Mouse (Mus musculus) embryonic facial prominence, embryonic 10.5 days (tissue): ENCODE measurements around the gene Fbn1. TPM values are rescaled to one million over a fixed set of nuclear protein-coding genes. Genes with fewer than 3 reads are reported as not detected.

Experiments used
- DNase-seq: peaks from one replicate; pipeline ENCODE4 v3.0.0-alpha.2; 2017; ENCODE audit warnings: low spot score
- H3K27ac ChIP-seq: fragments of 300-500 bp; sonication (generic); replicated peaks from 2 replicates; pipeline ENCODE4 v1.5.1; 2016; ENCODE audit warnings: mild to moderate bottlenecking
- H3K27me3 ChIP-seq: fragments of 300-500 bp; sonication (generic); replicated peaks from 2 replicates; pipeline ENCODE4 v1.6.1; 2016; ENCODE audit warnings: low read depth, mild to moderate bottlenecking; ENCODE audit not compliant: poor library complexity, severe bottlenecking
- H3K36me3 ChIP-seq: fragments of 300-500 bp; sonication (generic); replicated peaks from 2 replicates; pipeline ENCODE4 v1.6.1; 2016; ENCODE audit warnings: mild to moderate bottlenecking, moderate library complexity
- H3K4me1 ChIP-seq: fragments of 300-500 bp; sonication (generic); 2 replicates; pipeline ENCODE4 v1.6.1; 2016
- H3K4me3 ChIP-seq: fragments of 300-500 bp; sonication (generic); 2 replicates; pipeline ENCODE4 v1.5.1; 2016; ENCODE audit warnings: mild to moderate bottlenecking, moderate library complexity
- H3K9me3 ChIP-seq: fragments of 300-500 bp; sonication (generic); 2 replicates; pipeline ENCODE4 v1.6.1; 2016; ENCODE audit warnings: mild to moderate bottlenecking
- WGBS: fragments of 180-500 bp; shearing (Covaris S2); methylation state at CpG from one replicate; pipeline ENCODE4 v1.1.7; 2016; 5-methylcytosine and 5-hydroxymethylcytosine counted together
- polyA plus RNA-seq: library from polyadenylated mRNA; unstranded; fragments of >200 nt; fragmentation: Nextera tagmentation; extraction: Ambion mirVana; gene quantifications from 2 replicates; pipeline ENCODE4 v1.2.1, GENCODE M21; 2016

The Fbn1 gene
- polyA plus RNA-seq, 1 experiment from 2014 or later = 8.1 TPM

DNA sequence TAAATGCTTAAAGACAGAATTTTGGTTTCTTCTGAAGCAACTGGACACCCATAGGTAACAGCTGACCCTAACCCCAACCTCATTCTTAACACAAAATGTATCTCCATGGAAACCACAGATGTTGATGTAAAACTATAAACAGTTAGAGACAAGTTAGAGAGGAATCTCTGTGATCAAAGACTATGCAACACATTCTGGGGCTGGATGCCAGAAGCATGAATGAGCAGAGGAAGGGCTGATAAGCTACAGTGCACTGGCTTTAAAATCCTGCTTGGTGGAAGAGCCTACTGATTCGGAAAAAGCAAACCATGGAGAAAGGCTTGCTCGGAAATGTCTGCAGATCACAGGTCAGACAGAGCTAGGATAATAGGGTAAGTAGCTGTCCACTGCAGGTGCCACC, 34.6 kb downstream of the Fbn1 start:
- no peak for DNase-seq
- Histone ChIP-seq H3K27me3 (no peaks in the 10 kb centered on the region), H3K4me1 (peaks cover 14% of the 10 kb centered on the region), H3K36me3 (peaks cover 26% of the 10 kb centered on the region), H3K27ac (no peak overlapping the region), H3K4me3 (no peak overlapping the region), H3K9me3 (no peaks in the 10 kb centered on the region)
- 91% methylated on average over 2 of the region's 2 CpGs for WGBS

GRCm38 (mm10) chr2:125471721-125472120, 36.1 kb downstream of the Fbn1 start:
- no peak for DNase-seq
- Histone ChIP-seq H3K4me3 (no peak overlapping the region), H3K36me3 (peaks cover 37% of the 10 kb centered on the region), H3K4me1 (peaks cover 14% of the 10 kb centered on the region), H3K9me3 (no peaks in the 10 kb centered on the region), H3K27ac (no peak overlapping the region), H3K27me3 (no peaks in the 10 kb centered on the region)
- WGBS = 91% methylated on average over 4 of the region's 4 CpGs

GRCm38 (mm10) chr2:125470553-125471295, 37.1 kb downstream of the Fbn1 start:
- WGBS = 59% methylated on average over 8 of the region's 8 CpGs
- Histone ChIP-seq H3K36me3 (peaks cover 38% of the 10 kb centered on the region), H3K27me3 (no peaks in the 10 kb centered on the region), H3K27ac (0 out of 2 replicates have a peak overlapping the region, but pooled peaks have one; percentile 35), H3K4me1 (peaks cover 14% of the 10 kb centered on the region), H3K4me3 (no peak overlapping the region), H3K9me3 (no peaks in the 10 kb centered on the region)
- no peak for DNase-seq

DNA sequence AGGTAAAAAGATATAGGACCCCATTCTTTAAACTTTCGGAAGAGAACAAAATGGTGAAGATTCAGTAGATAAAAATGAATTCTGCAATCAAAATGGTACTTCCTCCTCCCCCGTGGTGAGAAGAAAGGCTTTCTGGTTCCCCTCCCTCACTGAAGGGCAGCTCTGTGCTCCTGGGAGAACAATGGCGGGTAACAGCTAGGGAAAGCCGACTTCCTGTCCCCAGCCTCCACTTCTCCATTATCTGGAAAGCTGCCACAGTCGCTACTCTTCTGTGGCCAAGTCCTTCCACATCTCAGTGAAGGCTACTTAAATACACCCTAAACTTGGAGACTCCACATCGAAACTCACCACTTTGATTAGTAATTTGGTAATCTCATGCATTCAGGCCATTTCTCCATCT, 43.8 kb downstream of the Fbn1 start:
- H3K36me3 ChIP-seq = peaks cover 24% of the 10 kb centered on the region
- DNase-seq = no peak
- 84% methylated on average over 6 of the region's 6 CpGs for WGBS
- H3K27ac ChIP-seq = no peak overlapping the region
- no peaks in the 10 kb centered on the region for H3K9me3 ChIP-seq
- H3K27me3 ChIP-seq = no peaks in the 10 kb centered on the region
- H3K4me1 ChIP-seq = no peaks in the 10 kb centered on the region
- H3K4me3 ChIP-seq = no peak overlapping the region

DNA sequence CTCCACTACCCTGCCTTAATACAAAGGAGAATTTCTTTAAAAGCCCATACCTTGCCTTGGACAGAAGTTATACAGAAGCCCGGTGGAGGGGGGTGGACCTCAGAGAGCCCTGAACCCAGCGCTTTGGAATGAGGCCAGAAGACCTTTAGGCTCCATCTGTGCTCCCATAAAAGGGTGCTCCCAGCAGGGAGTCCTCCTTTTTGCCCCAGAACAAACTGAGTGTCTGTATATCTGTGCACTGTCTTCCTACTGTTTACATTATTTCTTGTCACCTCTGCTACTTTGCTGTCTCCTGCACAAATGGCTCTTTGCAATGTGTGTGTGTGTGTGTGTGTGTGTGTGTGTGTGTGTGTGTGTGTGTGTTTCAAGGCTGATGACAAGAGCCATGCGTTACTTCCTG, 48.7 kb downstream of the Fbn1 start:
- Histone ChIP-seq H3K27me3 (no peaks in the 10 kb centered on the region), H3K9me3 (no peaks in the 10 kb centered on the region), H3K4me1 (no peaks in the 10 kb centered on the region), H3K4me3 (no peak overlapping the region), H3K27ac (no peak overlapping the region), H3K36me3 (no peaks in the 10 kb centered on the region)
- WGBS = 92% methylated on average over 3 of the region's 3 CpGs
- DNase-seq = no peak

DNA sequence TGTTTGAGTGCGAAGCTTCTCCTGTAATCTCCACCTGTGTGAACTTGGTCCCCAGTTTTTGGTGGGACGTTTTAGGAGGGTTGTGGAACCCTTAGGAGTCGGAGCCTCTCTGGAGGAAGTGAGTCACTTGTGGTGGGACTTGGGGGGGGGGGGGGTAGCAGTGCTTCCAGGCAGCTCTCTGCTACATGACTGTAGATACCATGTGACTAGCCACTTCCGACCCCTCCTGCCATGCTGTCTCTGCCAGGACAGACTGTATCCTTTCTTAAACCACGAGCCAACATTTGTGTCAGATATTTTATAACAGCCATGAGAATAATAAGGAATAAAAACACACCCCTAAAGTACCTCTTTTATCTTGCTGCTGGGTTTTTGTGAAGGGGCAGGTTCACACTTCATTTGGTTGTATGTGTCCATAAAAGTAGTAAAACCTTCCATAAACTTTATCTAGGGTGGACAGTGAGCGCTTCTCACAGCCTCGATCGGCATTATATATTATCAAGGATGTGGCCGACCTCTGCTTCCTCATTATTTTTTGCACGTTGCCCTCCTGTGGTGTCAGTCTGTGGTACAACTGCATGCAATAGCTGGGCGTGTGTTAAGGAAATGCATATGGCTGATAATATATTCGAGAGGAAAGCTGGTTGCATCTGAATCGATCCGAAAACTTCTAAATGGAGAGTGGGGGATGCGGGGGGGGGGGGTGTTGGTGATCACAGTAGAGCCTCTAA, 51.6 kb downstream of the Fbn1 start:
- Histone ChIP-seq H3K36me3 (no peaks in the 10 kb centered on the region), H3K27ac (no peak overlapping the region), H3K9me3 (no peaks in the 10 kb centered on the region), H3K4me3 (no peak overlapping the region), H3K27me3 (no peaks in the 10 kb centered on the region), H3K4me1 (peaks cover 13% of the 10 kb centered on the region)
- no peak for DNase-seq
- WGBS = 88% methylated on average over 15 of the region's 15 CpGs

- Histone ChIP-seq H3K4me3 (no peak overlapping the region), H3K27ac (no peak overlapping the region), H3K27me3 (no peaks in the 10 kb centered on the region), H3K9me3 (no peaks in the 10 kb centered on the region), H3K4me1 (peaks cover 14% of the 10 kb centered on the region), H3K36me3 (no peaks in the 10 kb centered on the region)
- WGBS = 90% methylated on average over 5 of the region's 5 CpGs
- no peak for DNase-seq
Measured at GRCm38 (mm10) chr2:125454781-125455180, 53.0 kb downstream of the Fbn1 start.

- H3K36me3 ChIP-seq = no peaks in the 10 kb centered on the region
- no peaks in the 10 kb centered on the region for H3K9me3 ChIP-seq
- 64% methylated on average over 6 of the region's 6 CpGs for WGBS
- H3K4me1 ChIP-seq = peaks cover 29% of the 10 kb centered on the region
- H3K4me3 ChIP-seq = no peak overlapping the region
- no peak for DNase-seq
- H3K27ac ChIP-seq = no peak overlapping the region
- H3K27me3 ChIP-seq = no peaks in the 10 kb centered on the region
Measured at GRCm38 (mm10) chr2:125452369-125453097, 55.3 kb downstream of the Fbn1 start.

DNA sequence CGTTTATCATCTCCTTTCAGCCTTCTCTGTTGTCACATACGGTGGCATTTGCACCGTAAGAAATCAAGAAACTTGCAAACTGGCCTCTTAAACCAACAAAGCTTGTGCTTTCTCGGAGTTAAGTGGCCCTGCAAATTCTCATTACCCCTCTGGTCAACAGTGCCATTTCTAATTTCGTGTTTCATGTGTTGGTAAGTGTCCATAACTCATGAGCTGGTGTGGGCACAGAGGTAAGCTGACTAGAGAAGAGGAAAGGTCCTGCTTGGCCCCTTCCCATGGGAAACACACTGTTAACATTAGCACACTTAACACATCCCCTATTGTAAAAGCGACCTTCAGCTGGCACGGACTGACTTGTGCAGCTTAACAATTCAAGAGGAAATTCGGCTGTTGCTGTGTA, 58.4 kb downstream of the Fbn1 start:
- Histone ChIP-seq H3K4me3 (no peak overlapping the region), H3K4me1 (peaks cover 29% of the 10 kb centered on the region), H3K27ac (no peak overlapping the region), H3K36me3 (no peaks in the 10 kb centered on the region), H3K9me3 (no peaks in the 10 kb centered on the region), H3K27me3 (no peaks in the 10 kb centered on the region)
- DNase-seq = no peak
- 74% methylated on average over 8 of the region's 8 CpGs for WGBS

- no peaks in the 10 kb centered on the region for H3K9me3 ChIP-seq
- H3K4me1 ChIP-seq = peaks cover 29% of the 10 kb centered on the region
- no peak overlapping the region for H3K27ac ChIP-seq
- no peak overlapping the region for H3K4me3 ChIP-seq
- DNase-seq = no peak
- whole genome bisulfite sequencing = 71% methylated on average over 6 of the region's 6 CpGs
- H3K27me3 ChIP-seq = no peaks in the 10 kb centered on the region
- no peaks in the 10 kb centered on the region for H3K36me3 ChIP-seq
Measured at GRCm38 (mm10) chr2:125448881-125449280, 58.9 kb downstream of the Fbn1 start.

GRCm38 (mm10) chr2:125447274-125447898, 60.4 kb downstream of the Fbn1 start:
- Histone ChIP-seq H3K27ac (no peak overlapping the region), H3K4me1 (peaks cover 33% of the 10 kb centered on the region)

DNA sequence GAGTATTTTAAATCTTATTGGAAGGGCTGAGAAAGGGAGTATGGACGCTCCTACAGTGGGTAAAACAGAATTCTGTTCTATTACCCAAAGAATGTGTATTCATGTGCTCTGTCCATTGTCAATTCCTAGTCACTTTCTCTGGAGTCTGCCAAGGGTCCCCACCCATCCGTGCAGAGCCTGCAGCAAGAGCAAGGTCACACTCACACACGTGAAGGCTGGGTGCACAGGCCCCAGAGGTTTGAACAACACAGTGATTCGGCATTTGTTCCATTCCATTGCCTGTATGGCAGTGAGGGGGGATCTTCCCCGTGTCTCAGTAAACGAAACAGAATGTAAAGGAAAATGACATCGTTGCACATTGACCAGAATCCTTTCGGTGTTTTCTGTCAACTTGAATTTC, 69.4 kb downstream of the Fbn1 start:
- no peaks in the 10 kb centered on the region for H3K27me3 ChIP-seq

More at GRCm38 (mm10) chr2:125447274-125447898, 60.4 kb downstream of the Fbn1 start:
- WGBS = 89% methylated on average over 9 of the region's 9 CpGs
- no peak for DNase-seq
- Histone ChIP-seq H3K27me3 (no peaks in the 10 kb centered on the region), H3K9me3 (no peaks in the 10 kb centered on the region), H3K36me3 (no peaks in the 10 kb centered on the region), H3K4me3 (no peak overlapping the region)

More for the DNA sequence above, 69.4 kb downstream of the Fbn1 start:
- no peaks in the 10 kb centered on the region for H3K9me3 ChIP-seq
- no peak for DNase-seq
- WGBS = 76% methylated on average over 8 of the region's 8 CpGs
- H3K4me1 ChIP-seq = peaks cover 26% of the 10 kb centered on the region
- H3K27ac ChIP-seq = no peak overlapping the region
- H3K36me3 ChIP-seq = no peaks in the 10 kb centered on the region
- no peak overlapping the region for H3K4me3 ChIP-seq
